Mouse (Mus musculus): ENCODE results near the gene Dars2. TPM values are rescaled to one million over a fixed set of nuclear protein-coding genes. Genes with fewer than 3 reads are reported as not detected.

The Dars2 gene
- polyA plus RNA-seq, 1 experiment from 2014 or later = 28.5 TPM

- H3K4me2 ChIP-seq (ENCODE audit: low read length) = no peak overlapping the region
- no peaks in the 10 kb centered on the region for H3K36me3 ChIP-seq (ENCODE audit: control insufficient read depth, insufficient read depth, low read length)
- no peak overlapping the region for H3K9ac ChIP-seq (ENCODE audit: low read depth, low read length)
- no peak overlapping the region for H3K27ac ChIP-seq (ENCODE audit: low read depth, low read length)
- no peaks in the 10 kb centered on the region for H3K4me1 ChIP-seq (ENCODE audit: control insufficient read depth, insufficient read depth, low read depth, low read length)
- WGBS = 74% methylated on average over 4 of the region's 4 CpGs
- H3K27me3 ChIP-seq (replicated peaks; ENCODE audit: control insufficient read depth, insufficient read depth, low read length) = no peaks in the 10 kb centered on the region
- H3K4me3 ChIP-seq (ENCODE audit: low read length) = no peak overlapping the region
- ATAC-seq = no peak
- no peaks in the 10 kb centered on the region for H3K9me3 ChIP-seq (ENCODE audit: control insufficient read depth, low read length)
Observed at GRCm38 (mm10) chr1:161004942-161005341, 65.5 kb downstream of the Dars2 start.

- no peak overlapping the region for H3K27ac ChIP-seq (ENCODE audit: low read depth, low read length)
- H3K4me1 ChIP-seq (ENCODE audit: control insufficient read depth, insufficient read depth, low read depth, low read length) = no peaks in the 10 kb centered on the region
- no peaks in the 10 kb centered on the region for H3K27me3 ChIP-seq (replicated peaks; ENCODE audit: control insufficient read depth, insufficient read depth, low read length)
- H3K9ac ChIP-seq (ENCODE audit: low read depth, low read length) = no peak overlapping the region
- WGBS = 91% methylated on average over 6 of the region's 6 CpGs
- no peaks in the 10 kb centered on the region for H3K36me3 ChIP-seq (ENCODE audit: control insufficient read depth, insufficient read depth, low read length)
- H3K4me2 ChIP-seq (ENCODE audit: low read length) = no peak overlapping the region
- H3K4me3 ChIP-seq (ENCODE audit: low read length) = no peak overlapping the region
- no peaks in the 10 kb centered on the region for H3K9me3 ChIP-seq (ENCODE audit: control insufficient read depth, low read length)
- no peak for ATAC-seq
Observed at GRCm38 (mm10) chr1:160993851-160994250, 76.6 kb downstream of the Dars2 start.

Other genes with a start within 250 kb of the Dars2 start
- 5.0 and 6.0 TPM in 2 replicates for gene Rc3h1, start 164.2 kb downstream of the Dars2 start, polyA plus RNA-seq (2015; fragmentation: Nextera tagmentation; extraction: Ambion mirVana)
- 2.7 and 3.1 TPM in 2 replicates for gene Serpinc1, start 92.1 kb downstream of the Dars2 start, polyA plus RNA-seq (2015; fragmentation: Nextera tagmentation; extraction: Ambion mirVana)
- 9.6 and 11.8 TPM in 2 replicates for gene Zbtb37, start 35.8 kb downstream of the Dars2 start, polyA plus RNA-seq (2015; fragmentation: Nextera tagmentation; extraction: Ambion mirVana)
- 10.4 and 11.7 TPM in 2 replicates for gene Cenpl, start 55 bp upstream of the Dars2 start, polyA plus RNA-seq (2015; fragmentation: Nextera tagmentation; extraction: Ambion mirVana)
- gene Klhl20, start 60.9 kb upstream of the Dars2 start, polyA plus RNA-seq (2015; fragmentation: Nextera tagmentation; extraction: Ambion mirVana) = 17.2 and 21.1 TPM in 2 replicates
- gene Ankrd45, start 72.0 kb upstream of the Dars2 start, polyA plus RNA-seq (2015; fragmentation: Nextera tagmentation; extraction: Ambion mirVana) = 29.8 and 32.0 TPM in 2 replicates
- gene Tex50, start 88.7 kb upstream of the Dars2 start, polyA plus RNA-seq (2015; fragmentation: Nextera tagmentation; extraction: Ambion mirVana) = 0.87 and 1.1 TPM in 2 replicates
- 182 and 208 TPM in 2 replicates for gene Prdx6, start 180.6 kb upstream of the Dars2 start, polyA plus RNA-seq (2015; fragmentation: Nextera tagmentation; extraction: Ambion mirVana)